Mouse (Mus musculus) layer of hippocampus, adult 9-10 months (tissue): ENCODE results near the gene Lrrc17.

Experiments used
- DNase-seq: peaks from one replicate; pipeline ENCODE4 v3.0.0; 2022; ENCODE audit warnings: low spot score

Gene Lrrc17

GRCm38 (mm10) chr5:21543409-21544201, at the start of gene Lrrc17:
TSS of gene Lrrc17 (plus strand) at chr5:21543559.
- DNase-seq = no peak

- no peak for DNase-seq
Measured at GRCm38 (mm10) chr5:21494781-21495180, 48.6 kb upstream of the Lrrc17 start.

- no peak for DNase-seq
Measured at GRCm38 (mm10) chr5:21496321-21496720, 47.0 kb upstream of the Lrrc17 start.

- DNase-seq = no peak
Measured at GRCm38 (mm10) chr5:21496881-21497280, 46.5 kb upstream of the Lrrc17 start.

GRCm38 (mm10) chr5:21498490-21498889, 44.9 kb upstream of the Lrrc17 start:
- no peak for DNase-seq

GRCm38 (mm10) chr5:21498925-21499324, 44.4 kb upstream of the Lrrc17 start:
- DNase-seq = no peak

GRCm38 (mm10) chr5:21500133-21500532, 43.2 kb upstream of the Lrrc17 start:
- DNase-seq = no peak

- no peak for DNase-seq
Measured at GRCm38 (mm10) chr5:21500941-21501340, 42.4 kb upstream of the Lrrc17 start.

GRCm38 (mm10) chr5:21502936-21503610, 40.3 kb upstream of the Lrrc17 start:
- peak; percentile 36 for DNase-seq

GRCm38 (mm10) chr5:21505159-21505558, 38.2 kb upstream of the Lrrc17 start:
- DNase-seq = no peak

GRCm38 (mm10) chr5:21506887-21507286, 36.5 kb upstream of the Lrrc17 start:
- DNase-seq = no peak

- DNase-seq = no peak
Measured at GRCm38 (mm10) chr5:21509801-21510200, 33.6 kb upstream of the Lrrc17 start.

- DNase-seq = no peak
Measured at GRCm38 (mm10) chr5:21513363-21513762, 30.0 kb upstream of the Lrrc17 start.

- no peak for DNase-seq
Measured at GRCm38 (mm10) chr5:21517562-21517961, 25.8 kb upstream of the Lrrc17 start.

GRCm38 (mm10) chr5:21518207-21518606, 25.2 kb upstream of the Lrrc17 start:
- no peak for DNase-seq

- DNase-seq = no peak
Measured at GRCm38 (mm10) chr5:21519166-21519565, 24.2 kb upstream of the Lrrc17 start.

- DNase-seq = no peak
Measured at GRCm38 (mm10) chr5:21526835-21527485, 16.4 kb upstream of the Lrrc17 start.

- DNase-seq = no peak
Measured at GRCm38 (mm10) chr5:21527488-21527911, 15.9 kb upstream of the Lrrc17 start.

- DNase-seq = no peak
Measured at GRCm38 (mm10) chr5:21528068-21528842, 15.1 kb upstream of the Lrrc17 start.

GRCm38 (mm10) chr5:21529110-21529720, 14.1 kb upstream of the Lrrc17 start:
- DNase-seq = no peak

GRCm38 (mm10) chr5:21532126-21532525, 11.2 kb upstream of the Lrrc17 start:
- DNase-seq = no peak

- no peak for DNase-seq
Measured at GRCm38 (mm10) chr5:21532921-21533320, 10.4 kb upstream of the Lrrc17 start.
